Mouse (Mus musculus): ENCODE data around the gene H2-Ob.

GRCm38 (mm10) chr17:34300691-34301566 is 62.2 kb downstream of the H2-Ob start:
- no peak for TF ChIP-seq CTCF (IDR thresholded peaks at IDR 0.05; ENCODE audit: control insufficient read depth, insufficient read depth, low read length)
- TF ChIP-seq POLR2A (IDR thresholded peaks at IDR 0.05; ENCODE audit: borderline replicate concordance, control insufficient read depth, low read depth, low read length): no peak

Measured in bone marrow, adult 2 months (tissue).